Comparison of ENCODE assay signal across 9 mouse cellular contexts in genomic region chr6:17834493-17834892, GRCm38 (mm10).
DNase-seq lines count a peak whose midpoint lies in the region; ATAC-seq and TF ChIP-seq lines count a peak whose summit lies in the region.
"Had no signal": no experiment of that assay in that cellular context is flagged by ENCODE, and none has a peak within 500 bp of the region (broad histone marks: within the 10 kb centered on the region; RNA-seq: fewer than 3 reads in every experiment).

No protein-coding gene starts in this region.

- no peak for ATAC-seq in forebrain, postnatal 0 days
- no peak for ATAC-seq in forebrain, embryonic 13.5 days

- H3K27me3 ChIP-seq in forebrain, postnatal 0 days (ENCODE audit: insufficient read depth, low read length) = no peaks in the 10 kb centered on the region
- H3K27me3 ChIP-seq in forebrain, embryonic 13.5 days = no peaks in the 10 kb centered on the region
- H3K27me3 ChIP-seq in E14TG2a.4 (ENCODE audit: insufficient read depth, low read length) = no peaks in the 10 kb centered on the region
- H3K27me3 ChIP-seq in spleen, adult 2 months (ENCODE audit: control insufficient read depth, insufficient read depth, low read length) = no peaks in the 10 kb centered on the region
- H3K27me3 ChIP-seq: limb, embryonic 15.5 days had no signal

- H3K36me3 ChIP-seq in forebrain, postnatal 0 days (ENCODE audit: insufficient read depth) = peaks cover 13% of the 10 kb centered on the region
- peaks cover 15% of the 10 kb centered on the region for H3K36me3 ChIP-seq in forebrain, embryonic 13.5 days (ENCODE audit: poor library complexity, severe bottlenecking)
- H3K36me3 ChIP-seq in E14TG2a.4 (ENCODE audit: insufficient read depth, low read length) = no peaks in the 10 kb centered on the region
- H3K36me3 ChIP-seq in spleen, adult 2 months (ENCODE audit: control insufficient read depth, insufficient read depth, low read length) = no peaks in the 10 kb centered on the region
- H3K36me3 ChIP-seq: limb, embryonic 15.5 days had no signal

- no peaks in the 10 kb centered on the region for H3K4me1 ChIP-seq in forebrain, postnatal 0 days (ENCODE audit: insufficient read depth)
- no peaks in the 10 kb centered on the region for H3K4me1 ChIP-seq in forebrain, embryonic 13.5 days
- H3K4me1 ChIP-seq in E14TG2a.4 (replicated peaks; ENCODE audit: low read depth, low read length) = peaks cover 4% of the 10 kb centered on the region
- H3K4me1 ChIP-seq in spleen, adult 2 months (ENCODE audit: control insufficient read depth, insufficient read depth, insufficient read length) = no peaks in the 10 kb centered on the region

- 37% methylated on average over 7 of the region's 7 CpGs for WGBS in forebrain, postnatal 0 days
- 37% methylated on average over 7 of the region's 7 CpGs for WGBS in forebrain, embryonic 13.5 days
- WGBS in spleen, adult 2 months = 52% methylated on average over 7 of the region's 7 CpGs

- H3K9me3 ChIP-seq in forebrain, postnatal 0 days (ENCODE audit: low read length) = no peaks in the 10 kb centered on the region
- H3K9me3 ChIP-seq in forebrain, embryonic 13.5 days (replicated peaks) = peaks cover 6% of the 10 kb centered on the region; the same call in 1 of the 2 replicates
- H3K9me3 ChIP-seq in E14TG2a.4 (ENCODE audit: low read length) = peaks cover 3% of the 10 kb centered on the region; the same call in 1 of the 2 replicates
- H3K9me3 ChIP-seq: limb, embryonic 15.5 days had no signal

- no peak for TF ChIP-seq POLR2A in spleen, adult 2 months (IDR thresholded peaks at IDR 0.05; ENCODE audit: low read depth, low read length)

- H3K4me3 ChIP-seq in forebrain, postnatal 0 days (ENCODE audit: low read depth, low read length) = no peak overlapping the region
- H3K4me3 ChIP-seq in forebrain, embryonic 13.5 days = no peak overlapping the region
- H3K4me3 ChIP-seq in E14TG2a.4 (replicated peaks; ENCODE audit: low read length) = no peak overlapping the region
- no peak overlapping the region for H3K4me3 ChIP-seq in spleen, adult 2 months (ENCODE audit: extremely low read depth, insufficient read depth, insufficient read length)
- H3K4me3 ChIP-seq: limb, embryonic 15.5 days had no signal

- peak; percentile 72 for TF ChIP-seq CTCF in forebrain, postnatal 0 days (IDR thresholded peaks at IDR 0.05; ENCODE audit: low read depth)
- TF ChIP-seq CTCF in E14TG2a.4 (conservative IDR thresholded peaks at IDR 0.05; ENCODE audit: low read length) = peak; percentile 70
- peak; percentile 66; the same call in 1 of the 2 replicates for TF ChIP-seq CTCF in spleen, adult 2 months (IDR thresholded peaks at IDR 0.05; ENCODE audit: extremely low read depth, insufficient read depth, insufficient read length, insufficient replicate concordance)

- H3K9ac ChIP-seq in forebrain, postnatal 0 days = no peak overlapping the region
- no peak overlapping the region for H3K9ac ChIP-seq in forebrain, embryonic 13.5 days
- H3K9ac ChIP-seq: limb, embryonic 15.5 days had no signal

- H3K27ac ChIP-seq in forebrain, postnatal 0 days (ENCODE audit: low read depth, low read length) = no peak overlapping the region
- no peak overlapping the region for H3K27ac ChIP-seq in forebrain, embryonic 13.5 days
- no peak overlapping the region for H3K27ac ChIP-seq in spleen, adult 2 months (ENCODE audit: insufficient read depth, low read length)
- H3K27ac ChIP-seq: limb, embryonic 15.5 days had no signal

- H3K4me2 ChIP-seq in forebrain, postnatal 0 days (ENCODE audit: low read depth) = no peak overlapping the region
- H3K4me2 ChIP-seq in forebrain, embryonic 13.5 days = no peak overlapping the region
- H3K4me2 ChIP-seq: limb, embryonic 15.5 days had no signal

- peak; percentile 70 for DNase-seq in forebrain, postnatal 0 days
- DNase-seq in c-Kit-positive CD71-negative TER-119-negative erythroid progenitor cells, embryonic 14.5 days (ENCODE audit: low read depth) = peak; percentile 73
- DNase-seq in frontal cortex, adult 2 months (ENCODE audit: extremely low spot score in 1 of 2, low spot score in 1 of 2) = peak; percentile 15 to 83
- DNase-seq in layer of hippocampus, adult 11-12 months (ENCODE audit: low spot score) = peak; percentile 70
- DNase-seq in lung, postnatal 10 days = peak; percentile 80
- peak in 1 of 2 experiments; percentile 61 for DNase-seq in spleen, adult 2 months (ENCODE audit: low read depth in 1 of 2, low spot score in 2 of 2)
